Mouse (Mus musculus): Measurements from ENCODE around the gene Efcc1. TPM values are rescaled to one million over a fixed set of nuclear protein-coding genes. Genes with fewer than 3 reads are reported as not detected.

The Efcc1 gene
- total RNA-seq, 2 experiments from 2014 or later = 0.94 to 1.3 TPM

- peak in 1 of 2 experiments; percentile 39 for DNase-seq
Observed at GRCm38 (mm10) chr6:87778294-87779173, 47.9 kb downstream of the Efcc1 start.

GRCm38 (mm10) chr6:87779174-87780165, 48.8 kb downstream of the Efcc1 start:
- no peak for DNase-seq

- no peak for DNase-seq
Observed at GRCm38 (mm10) chr6:87780546-87781301, 50.1 kb downstream of the Efcc1 start.

GRCm38 (mm10) chr6:87784033-87784432, 53.4 kb downstream of the Efcc1 start:
- DNase-seq = no peak

GRCm38 (mm10) chr6:87786621-87787020, 56.0 kb downstream of the Efcc1 start:
- no peak for DNase-seq

DNA sequence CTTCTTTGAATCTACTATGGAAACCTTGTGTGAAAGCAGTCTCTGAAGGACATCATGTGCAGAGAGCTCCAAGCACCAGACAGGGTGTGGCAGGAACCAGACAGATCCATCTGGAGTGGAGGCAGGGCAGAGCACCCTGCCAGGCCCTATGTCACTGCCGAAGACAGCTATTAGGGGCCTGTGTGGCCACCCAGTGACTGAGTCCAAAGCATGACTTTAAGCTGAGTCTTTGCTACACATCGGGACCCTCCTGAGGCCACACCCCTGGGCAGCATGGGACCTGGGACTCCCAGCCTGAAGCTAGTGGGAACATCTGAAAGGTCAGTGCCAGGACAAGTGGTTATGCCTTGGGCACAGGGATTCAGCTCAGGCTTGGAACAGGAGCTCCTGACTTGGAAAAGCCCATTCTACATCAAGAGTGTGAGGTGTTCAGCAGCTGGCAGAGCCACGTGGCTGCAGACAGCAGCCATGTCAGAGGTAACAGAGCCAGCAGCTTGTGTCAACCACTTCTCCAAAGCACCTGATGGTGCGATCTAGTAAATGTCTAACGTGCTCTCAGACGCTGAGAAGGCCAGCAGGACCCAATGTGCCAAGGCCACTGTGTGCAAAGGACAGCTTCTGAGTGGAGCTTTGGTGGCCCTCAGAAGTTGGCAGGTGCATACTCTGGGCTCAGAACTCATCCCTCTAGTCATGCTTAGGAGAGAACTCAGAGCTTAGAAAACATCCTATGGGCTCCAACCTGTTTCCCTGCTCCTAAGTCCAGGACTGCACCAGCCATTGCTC, 56.6 kb downstream of the Efcc1 start:
- peak in 1 of 2 experiments; percentile 39 for DNase-seq

- no peak for DNase-seq
Observed at GRCm38 (mm10) chr6:87788266-87788895, 57.7 kb downstream of the Efcc1 start.

- DNase-seq = peak in 1 of 2 experiments; percentile 27
Observed at GRCm38 (mm10) chr6:87788896-87789587, 58.4 kb downstream of the Efcc1 start.

GRCm38 (mm10) chr6:87789791-87790190, 59.1 kb downstream of the Efcc1 start:
- DNase-seq = no peak

DNA sequence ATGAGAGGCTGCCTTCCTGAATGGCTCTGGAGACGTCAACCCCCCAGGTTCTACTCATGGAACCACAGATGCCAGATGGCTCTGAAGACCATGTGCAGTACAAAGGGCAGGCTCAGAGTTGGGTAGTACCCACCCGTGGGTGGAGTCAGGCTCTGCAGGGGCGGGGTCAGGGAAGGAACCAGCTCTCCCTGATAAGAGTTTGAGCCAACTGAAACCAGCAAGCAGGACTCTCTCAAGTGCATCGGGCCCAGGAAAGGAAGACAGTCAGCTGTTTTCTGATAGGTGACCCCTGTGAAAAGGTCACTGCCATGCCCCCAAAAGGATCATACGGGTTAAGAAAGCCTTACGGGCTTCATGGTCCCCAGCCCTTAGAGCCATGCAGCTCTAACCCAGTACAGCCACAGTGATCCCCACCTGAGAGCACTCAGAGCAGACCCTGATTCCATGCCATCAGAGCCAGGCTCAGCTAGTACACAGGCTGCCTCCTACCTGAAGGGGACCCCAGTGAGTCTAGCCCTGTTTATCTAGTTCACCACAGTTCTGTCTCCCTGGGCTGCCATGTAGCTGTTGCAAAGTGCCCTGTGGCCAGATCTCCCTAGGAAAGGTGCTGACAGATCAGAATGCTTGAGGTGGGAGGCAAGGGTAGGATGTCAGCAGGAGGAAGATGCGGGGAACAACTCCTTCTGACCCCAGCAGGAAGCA, 60.3 kb downstream of the Efcc1 start:
- DNase-seq = peak in 1 of 2 experiments; percentile 33

- DNase-seq = no peak
Observed at GRCm38 (mm10) chr6:87791826-87792225, 61.2 kb downstream of the Efcc1 start.

DNA sequence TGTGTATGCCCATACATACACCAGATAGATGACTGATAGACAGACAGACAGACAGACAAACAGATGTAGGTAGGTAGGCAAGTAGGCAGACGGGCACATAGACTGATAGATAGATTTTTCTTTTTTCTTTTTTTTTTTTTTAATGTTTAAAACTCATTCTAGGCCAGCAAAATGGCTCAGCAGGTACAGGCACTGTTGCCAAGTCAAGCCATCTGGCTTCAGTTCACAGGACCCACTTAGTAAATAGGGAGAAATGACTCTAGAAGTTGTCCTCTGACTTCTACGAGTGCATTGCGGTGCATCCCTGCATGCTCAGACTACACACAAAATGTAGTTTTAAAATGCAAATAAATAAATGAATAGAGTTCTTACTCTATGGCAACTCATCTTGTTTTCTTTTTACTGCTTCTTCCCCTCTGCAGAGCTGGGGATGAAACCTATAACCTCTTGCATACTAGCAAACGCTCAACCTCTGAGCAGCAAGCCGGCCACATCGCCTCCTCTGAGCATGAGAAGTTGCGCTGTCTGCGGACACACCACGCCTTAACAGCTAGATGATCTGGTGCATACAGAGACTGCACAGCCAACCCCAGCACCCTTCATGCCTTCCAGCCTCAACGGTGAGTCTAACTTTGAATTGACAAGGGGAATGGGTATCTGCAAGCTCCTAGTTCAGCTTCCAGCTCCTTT, 63.3 kb downstream of the Efcc1 start:
- no peak for DNase-seq

DNA sequence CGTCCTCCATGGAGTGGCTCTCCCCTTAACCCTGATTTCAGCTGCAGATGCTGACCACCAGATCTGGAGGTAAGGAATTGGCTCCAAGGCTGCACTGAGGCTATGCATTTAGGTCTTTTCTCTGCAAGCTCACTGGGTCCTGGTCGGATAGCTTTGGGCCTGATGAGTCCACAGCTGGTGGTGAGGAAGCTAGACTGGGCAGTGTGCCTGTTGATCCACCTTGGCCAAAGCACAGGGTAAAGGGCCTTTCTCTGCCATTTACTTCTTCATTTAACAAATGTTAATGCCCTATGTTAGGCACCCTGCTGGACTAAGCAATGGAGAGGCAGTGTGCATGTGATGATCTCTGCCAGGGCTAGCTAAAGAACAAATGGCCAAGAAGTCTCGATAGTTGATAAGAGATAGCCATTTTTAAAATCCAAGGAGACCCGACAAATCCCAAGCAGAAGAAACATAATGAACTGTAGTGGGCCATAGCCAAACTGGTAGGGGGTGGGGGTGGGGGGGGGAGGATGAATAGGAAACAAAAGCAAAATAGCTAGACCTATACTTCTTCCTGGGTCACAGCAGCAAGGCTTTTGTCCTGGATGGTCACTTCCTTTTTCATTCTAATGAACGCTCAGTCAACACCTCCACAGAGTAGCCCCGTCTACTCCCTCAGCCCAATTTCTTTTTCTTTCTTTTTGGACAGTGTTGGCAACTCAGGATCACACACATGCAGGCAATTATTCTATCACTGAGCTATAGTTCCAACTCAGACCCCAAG, 64.9 kb downstream of the Efcc1 start:
- DNase-seq = no peak

DNA sequence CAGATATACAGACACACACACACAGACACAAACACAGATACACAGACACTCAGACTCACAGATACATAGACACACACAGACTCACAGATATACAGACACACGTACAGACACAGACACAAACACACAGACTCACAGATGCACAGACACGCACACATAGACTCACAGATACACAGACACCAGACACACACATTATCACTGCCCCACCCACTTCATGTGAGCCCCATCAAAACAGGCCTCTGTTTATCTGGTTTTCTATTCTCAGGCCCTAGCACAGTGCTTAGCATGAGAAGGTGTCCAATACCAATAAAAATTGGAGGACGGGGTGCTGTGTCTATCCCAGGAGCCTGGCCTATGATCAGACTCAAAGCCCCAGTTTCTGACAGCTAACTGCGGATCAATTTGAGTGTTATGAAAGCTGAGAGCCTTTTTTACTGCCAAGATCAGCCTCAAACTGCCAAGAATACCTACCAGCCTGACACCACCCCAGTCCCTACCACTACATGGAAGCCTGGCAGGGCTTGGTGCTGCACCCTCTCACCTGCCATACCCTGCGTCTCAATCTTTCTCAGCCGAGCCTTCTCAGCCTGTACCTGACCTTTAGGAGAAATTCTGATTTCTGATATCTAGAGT, 65.7 kb downstream of the Efcc1 start:
- DNase-seq = no peak

DNA sequence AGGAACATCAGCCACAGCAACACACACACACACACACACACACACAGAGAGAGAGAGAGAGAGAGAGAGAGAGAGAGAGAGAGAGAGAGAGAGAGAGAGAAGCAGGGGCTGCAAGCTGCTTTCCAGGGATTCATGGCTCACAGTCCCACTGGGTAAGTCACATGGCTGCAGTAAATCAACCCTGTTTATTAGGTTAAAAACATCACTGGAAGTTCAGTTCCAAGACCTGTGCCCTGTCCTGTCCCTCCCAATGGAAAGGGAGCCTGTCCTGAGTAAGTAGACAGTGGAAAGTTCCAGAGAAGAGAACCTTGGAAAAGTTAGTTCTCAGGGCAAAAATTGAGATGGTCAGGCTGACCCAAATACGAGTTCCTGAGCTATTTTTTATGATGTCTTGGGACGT, 66.7 kb downstream of the Efcc1 start:
- DNase-seq = no peak

- DNase-seq = no peak
Observed at GRCm38 (mm10) chr6:87799576-87799975, 68.9 kb downstream of the Efcc1 start.

DNA sequence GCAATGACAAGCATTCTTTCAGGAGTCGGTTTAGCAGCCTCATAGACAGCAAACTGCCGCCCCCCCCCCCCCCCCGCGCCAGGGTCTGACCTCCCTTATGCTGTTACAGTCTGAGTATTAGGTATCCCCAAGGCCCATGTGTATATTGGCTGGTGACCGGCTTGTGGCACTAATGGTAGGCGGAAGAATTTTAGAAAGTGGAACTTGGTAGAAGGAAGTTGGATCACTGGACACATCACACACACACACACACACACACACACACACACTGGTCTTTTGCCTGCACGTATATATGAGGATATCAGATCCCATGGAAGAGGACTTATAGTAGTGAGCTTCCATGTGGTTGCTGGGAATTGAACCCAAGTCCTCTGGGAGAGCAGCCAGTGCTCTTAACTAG, 71.8 kb downstream of the Efcc1 start:
- DNase-seq = no peak
